Mouse (Mus musculus): Measurements from ENCODE around the gene Lrp10. TPM values are rescaled to one million over a fixed set of nuclear protein-coding genes. Genes with fewer than 3 reads are reported as not detected.

The Lrp10 gene
- total RNA-seq, 2 experiments from 2014 or later = 18.9 to 25.0 TPM

- Histone ChIP-seq H3K27ac (peak overlapping the region; percentile 77), H3K4me3 (peak overlapping the region; percentile 78)
- no peak for DNase-seq (ENCODE audit: extremely low spot score in 1 of 2, low spot score in 2 of 2)
- TF ChIP-seq CTCF (IDR thresholded peaks at IDR 0.05) = no peak; the same call in 1 of the 2 replicates
- intact Hi-C loops (cut with DNase I) = loop anchor here (2.0 to 5.0 kb wide), 2 partner anchors 52 to 370 kb away; partner anchors contain the start of gene Lrp10
These were observed 52.9 kb downstream of the Lrp10 start for GRCm38 (mm10) chr14:54516710-54517310.

Other genes with a start within 250 kb of the Lrp10 start
- 100 to 1,000 TPM; 106 to 115 TPM for gene Dad1, start 210.0 kb upstream of the Lrp10 start, total RNA-seq (2021)
- 10 to 100 TPM; 46.7 to 49.3 TPM for gene Abhd4, start 209.9 kb upstream of the Lrp10 start, total RNA-seq (2021)
- not detected for gene Olfr49, start 179.2 kb upstream of the Lrp10 start, total RNA-seq (2021)
- 10 to 100 TPM; 49.1 to 51.1 TPM for gene Oxa1l, start 103.3 kb upstream of the Lrp10 start, total RNA-seq (2021)
- 1 to 10 TPM; 1.6 to 3.4 TPM for gene Slc7a7, start 46.4 kb upstream of the Lrp10 start, total RNA-seq (2021)
- 10 to 100 TPM; 78.6 to 79.2 TPM for gene Mrpl52, start 37.2 kb upstream of the Lrp10 start, total RNA-seq (2021)
- gene Mmp14, start 32.5 kb upstream of the Lrp10 start, total RNA-seq (2021) = 10 to 100 TPM; 10.3 to 13.8 TPM
- 1 to 10 TPM; 3.2 to 7.2 TPM for gene Rem2, start 12.0 kb downstream of the Lrp10 start, total RNA-seq (2021)
- 10 to 100 TPM; 46.5 to 48.3 TPM for gene Prmt5, start 53.4 kb downstream of the Lrp10 start, total RNA-seq (2021)
- gene Haus4, start 90.5 kb downstream of the Lrp10 start, total RNA-seq (2021) = 1 to 10 TPM; 2.2 to 2.7 TPM
- 1 to 10 TPM; 1.3 to 2.8 TPM for gene Ajuba, start 113.4 kb downstream of the Lrp10 start, total RNA-seq (2021)
- gene 4931414P19Rik, start 141.9 kb downstream of the Lrp10 start, total RNA-seq (2021) = 1 to 10 TPM; 8.3 to 9.0 TPM
- 100 to 1,000 TPM; 166 to 167 TPM for gene Psmb5, start 153.9 kb downstream of the Lrp10 start, total RNA-seq (2021)
- not detected for gene Psmb11, start 157.3 kb downstream of the Lrp10 start, total RNA-seq (2021)
- not detected for gene Gm17606, start 176.8 kb downstream of the Lrp10 start, total RNA-seq (2021)
- gene Cdh24, start 177.2 kb downstream of the Lrp10 start, total RNA-seq (2021) = 10 to 100 TPM in 1 of 2 experiments, 1 to 10 TPM in 1; 8.2 to 11.3 TPM
- 10 to 100 TPM; 20.2 to 22.7 TPM for gene 1700123O20Rik, start 222.1 kb downstream of the Lrp10 start, total RNA-seq (2021)
- 100 to 1,000 TPM; 200 to 232 TPM for gene Acin1, start 222.8 kb downstream of the Lrp10 start, total RNA-seq (2021)
- not detected for gene Gm29776, start 234.7 kb downstream of the Lrp10 start, total RNA-seq (2021)
- gene Cebpe, start 248.0 kb downstream of the Lrp10 start, total RNA-seq (2021) = not detected

Measured in left cerebral cortex, adult 2 months (tissue).